Mouse (Mus musculus) forebrain, postnatal 0 days (tissue): ENCODE results near the gene Crot. TPM values are rescaled to one million over a fixed set of nuclear protein-coding genes. Genes with fewer than 3 reads are reported as not detected.

Experiments used
- ATAC-seq: fragments of 200-750 bp; cut with Nextera tagmentation; 2 replicates; pipeline ENCODE4 v1.8.0; 2017; ENCODE audit warnings: mild to moderate bottlenecking, moderate library complexity
- DNase-seq: peaks from one replicate; pipeline ENCODE4 v3.0.0-alpha.2; 2015
- H3K27ac ChIP-seq: fragments of 300-500 bp; sonication (generic); 2 replicates; pipeline ENCODE4 v1.5.1; 2014; ENCODE audit warnings: low read depth, mild to moderate bottlenecking, antibody characterized with exemption, low read length, moderate library complexity, mixed read lengths
- H3K27me3 ChIP-seq: fragments of 300-500 bp; sonication (generic); 2 replicates; pipeline ENCODE4 v1.6.1; 2014; ENCODE audit warnings: mild to moderate bottlenecking, low read length, mixed read lengths; ENCODE audit not compliant: insufficient read depth
- H3K36me3 ChIP-seq: fragments of 300-500 bp; sonication (generic); 2 replicates; pipeline ENCODE4 v1.6.1; 2014; ENCODE audit warnings: mild to moderate bottlenecking, moderate library complexity; ENCODE audit not compliant: insufficient read depth
- H3K4me1 ChIP-seq: fragments of 300-500 bp; sonication (generic); 2 replicates; pipeline ENCODE4 v1.6.1; 2014; ENCODE audit warnings: antibody characterized with exemption; ENCODE audit not compliant: insufficient read depth
- H3K4me2 ChIP-seq: fragments of 300-500 bp; sonication (generic); 2 replicates; pipeline ENCODE4 v1.6.1; 2014; ENCODE audit warnings: low read depth, mild to moderate bottlenecking, moderate library complexity
- H3K4me3 ChIP-seq: fragments of 300-500 bp; sonication (generic); 2 replicates; pipeline ENCODE4 v1.5.1; 2014; ENCODE audit warnings: low read depth, low read length, mixed read lengths
- H3K9ac ChIP-seq: fragments of 300-500 bp; sonication (generic); 2 replicates; pipeline ENCODE4 v1.6.1; 2014; ENCODE audit warnings: mild to moderate bottlenecking
- H3K9me3 ChIP-seq: fragments of 300-500 bp; sonication (generic); 2 replicates; pipeline ENCODE4 v1.6.1; 2016; ENCODE audit warnings: low read length
- CTCF ChIP-seq: sonication (generic); IDR thresholded peaks from 2 replicates; pipeline ENCODE4 v1.5.1; 2016; ENCODE audit warnings: antibody characterized with exemption, control low read depth, low read depth
- WGBS: fragments of 180-500 bp; shearing (Covaris S2); extraction: QIAGEN DNeasy Blood & Tissue Kit; methylation state at CpG from one replicate; pipeline ENCODE4 v1.1.7; 2014; 5-methylcytosine and 5-hydroxymethylcytosine counted together
- polyA plus RNA-seq: library from polyadenylated mRNA; unstranded; fragments of >200 nt; fragmentation: Nextera tagmentation; extraction: Ambion mirVana; gene quantifications from 2 replicates; pipeline ENCODE4 v1.2.1, GENCODE M21; 2015
- total RNA-seq: library from RNA; depleted of rRNA; stranded (reverse); fragments of >200 nt; gene quantifications from 2 replicates; pipeline ENCODE4 v1.2.3, GENCODE M21; 2014; rRNA removed

The Crot gene
- total and polyA plus RNA-seq, 2 experiments from 2014 or later = 20.0 to 23.4 TPM

DNA sequence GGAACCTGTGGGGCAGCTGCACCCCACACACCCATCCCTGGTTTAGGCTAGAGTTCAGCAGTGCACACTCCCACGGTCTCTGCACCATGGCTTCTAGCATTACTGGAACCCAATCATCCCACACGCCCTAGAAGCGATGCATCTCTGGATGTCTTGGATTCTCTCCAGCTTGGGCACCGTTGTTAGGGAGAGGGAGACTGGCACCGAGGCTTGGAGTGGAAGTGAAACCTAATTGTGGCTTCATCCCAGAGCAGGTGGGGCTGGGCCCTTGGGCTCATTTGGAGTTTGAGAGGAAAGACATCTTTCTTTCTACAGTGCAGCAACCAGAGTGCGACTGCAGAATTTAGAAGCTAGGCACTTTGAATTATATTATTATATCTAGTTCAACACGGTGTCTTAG lies 59.2 kb downstream of the Crot start:
- Histone ChIP-seq H3K4me3 (no peak overlapping the region), H3K27me3 (no peaks in the 10 kb centered on the region), H3K9ac (no peak overlapping the region), H3K4me1 (no peaks in the 10 kb centered on the region), H3K4me2 (no peak overlapping the region), H3K27ac (no peak overlapping the region), H3K36me3 (no peaks in the 10 kb centered on the region), H3K9me3 (no peaks in the 10 kb centered on the region)
- TF ChIP-seq CTCF = no peak
- 77% methylated on average over 7 of the region's 7 CpGs for WGBS
- DNase-seq (no peak), ATAC-seq (no peak)

DNA sequence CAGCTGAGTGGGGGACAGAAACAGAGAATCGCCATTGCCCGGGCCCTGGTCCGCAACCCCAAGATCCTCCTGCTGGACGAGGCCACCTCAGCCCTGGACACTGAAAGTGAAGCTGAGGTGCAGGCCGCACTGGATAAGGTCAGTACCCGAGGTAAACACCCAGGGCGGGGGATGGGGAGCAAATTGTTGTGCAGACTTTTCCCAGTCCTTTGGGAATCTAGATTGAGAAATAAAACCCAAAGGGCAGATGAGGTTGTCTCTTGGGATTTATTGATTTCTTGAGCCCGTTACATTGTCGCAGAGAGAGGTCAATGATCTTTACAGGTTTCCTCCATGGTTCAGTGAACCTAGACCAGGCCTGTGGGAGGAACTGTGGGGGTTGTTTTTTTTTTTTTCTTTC lies 68.7 kb downstream of the Crot start:
- H3K9me3 ChIP-seq = peaks cover 6% of the 10 kb centered on the region; the same call in 1 of the 2 replicates
- no peak for TF ChIP-seq CTCF
- 89% methylated on average over 9 of the region's 9 CpGs for WGBS
- no peak for ATAC-seq
- no peak overlapping the region for H3K27ac ChIP-seq
- no peak overlapping the region for H3K4me2 ChIP-seq
- no peaks in the 10 kb centered on the region for H3K36me3 ChIP-seq
- DNase-seq = no peak
- H3K4me3 ChIP-seq = no peak overlapping the region
- no peaks in the 10 kb centered on the region for H3K27me3 ChIP-seq
- H3K4me1 ChIP-seq = no peaks in the 10 kb centered on the region
- H3K9ac ChIP-seq = no peak overlapping the region

DNA sequence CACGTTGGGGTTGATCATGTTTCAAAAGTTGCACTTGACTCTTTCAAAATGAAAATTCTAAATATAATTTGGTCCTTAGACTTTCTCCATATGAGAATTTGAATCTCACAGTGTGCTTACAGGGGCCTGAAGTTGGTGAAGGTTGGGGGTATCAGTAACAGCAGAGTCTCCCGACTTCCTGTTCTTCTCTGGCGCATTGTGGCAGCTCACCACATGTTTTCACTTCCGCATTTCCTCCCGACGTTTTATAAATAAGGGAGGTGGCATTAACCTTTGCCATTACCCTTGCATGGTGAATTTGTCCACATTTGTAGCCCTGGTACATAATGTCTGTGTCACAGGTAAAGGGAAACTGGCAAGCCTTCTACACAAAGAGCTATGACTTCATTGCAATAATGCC lies 80.1 kb downstream of the Crot start:
- ATAC-seq = no peak
- no peaks in the 10 kb centered on the region for H3K27me3 ChIP-seq
- H3K27ac ChIP-seq = no peak overlapping the region
- H3K4me1 ChIP-seq = no peaks in the 10 kb centered on the region
- no peak overlapping the region for H3K9ac ChIP-seq
- no peaks in the 10 kb centered on the region for H3K36me3 ChIP-seq
- no peak for TF ChIP-seq CTCF
- H3K4me2 ChIP-seq = no peak overlapping the region
- no peak for DNase-seq
- H3K4me3 ChIP-seq = no peak overlapping the region
- WGBS = 88% methylated on average over 6 of the region's 6 CpGs
- no peaks in the 10 kb centered on the region for H3K9me3 ChIP-seq

GRCm38 (mm10) chr5:8916400-8916799 lies 80.7 kb downstream of the Crot start:
- Histone ChIP-seq H3K4me1 (no peaks in the 10 kb centered on the region), H3K4me3 (no peak overlapping the region), H3K4me2 (no peak overlapping the region), H3K27ac (no peak overlapping the region), H3K9me3 (no peaks in the 10 kb centered on the region), H3K9ac (no peak overlapping the region), H3K27me3 (no peaks in the 10 kb centered on the region), H3K36me3 (no peaks in the 10 kb centered on the region)
- DNase-seq (no peak), ATAC-seq (no peak)
- WGBS = 89% methylated on average over 2 of the region's 2 CpGs
- no peak for TF ChIP-seq CTCF

Other genes starting within 250 kb of the Crot start
- 0.77 and 1.5 TPM in 2 replicates for gene Abcb1b, start 199.2 kb downstream of the Crot start, total RNA-seq
- gene Abcb1b, start 199.2 kb downstream of the Crot start, polyA plus RNA-seq = 0.52 and 0.65 TPM in 2 replicates
- 1.6 and 2.0 TPM in 2 replicates for gene Abcb4, start 103.6 kb downstream of the Crot start, total RNA-seq
- 0.47 and 0.49 TPM in 2 replicates for gene Abcb4, start 103.6 kb downstream of the Crot start, polyA plus RNA-seq
- gene Tmem243, start 103.3 kb upstream of the Crot start, total RNA-seq = 3.5 and 5.5 TPM in 2 replicates
- gene Tmem243, start 103.3 kb upstream of the Crot start, polyA plus RNA-seq = 10.7 and 12.0 TPM in 2 replicates
- gene Dmtf1, start 164.5 kb upstream of the Crot start, total RNA-seq = 51.3 and 66.9 TPM in 2 replicates
- gene Dmtf1, start 164.5 kb upstream of the Crot start, polyA plus RNA-seq = 27.2 and 31.0 TPM in 2 replicates